Mouse (Mus musculus) MEL (cell line): ENCODE measurements around the gene Rplp2. TPM values are rescaled to one million over a fixed set of nuclear protein-coding genes. Genes with fewer than 3 reads are reported as not detected.

Experiments used
- DNase-seq: peaks from one replicate; pipeline ENCODE4 v3.0.0; 2011; ENCODE audit warnings: low read depth, low spot score
- H3K27ac ChIP-seq: 2 replicates; pipeline ENCODE4 v1.5.1; 2012; ENCODE audit warnings: low read depth, mild to moderate bottlenecking, control low read depth, low read length, moderate library complexity; ENCODE audit not compliant: control insufficient read depth
- H3K27me3 ChIP-seq, 2 experiments: fragments of 150-350 bp in 1 of 2; sonication (generic) in 1 of 2; 2 replicates each; pipeline ENCODE4 v1.6.1; 2012; ENCODE audit warnings: low read length in 2 of 2, mild to moderate bottlenecking in 2 of 2, improper control_type of control experiment in 1 of 2, moderate library complexity in 1 of 2; ENCODE audit not compliant: insufficient read depth in 2 of 2, control insufficient read depth in 1 of 2
- H3K36me3 ChIP-seq, 2 experiments: 2 replicates each; pipeline ENCODE4 v1.6.1; 2012 to 2014; ENCODE audit warnings: low read length in 2 of 2, improper control_type of control experiment in 1 of 2, inconsistent platforms in 1 of 2, mild to moderate bottlenecking in 1 of 2; ENCODE audit not compliant: insufficient read depth in 2 of 2, control insufficient read depth in 1 of 2
- H3K4me1 ChIP-seq, 2 experiments: fragments of 150-350 bp in 1 of 2; sonication (generic) in 1 of 2; 2 replicates each; pipeline ENCODE4 v1.6.1; 2012; ENCODE audit warnings: low read length in 2 of 2, improper control_type of control experiment in 1 of 2, mild to moderate bottlenecking in 1 of 2; ENCODE audit not compliant: insufficient read depth in 2 of 2, control insufficient read depth in 1 of 2
- H3K4me3 ChIP-seq, 2 experiments: fragments of 150-350 bp in 1 of 2; sonication (generic) in 1 of 2; 2 replicates each; pipeline ENCODE4 v1.5.1; 2012; ENCODE audit warnings: low read depth in 2 of 2, low read length in 2 of 2, mild to moderate bottlenecking in 2 of 2, moderate library complexity in 2 of 2, control low read depth in 1 of 2, improper control_type of control experiment in 1 of 2; ENCODE audit not compliant: control insufficient read depth in 1 of 2, insufficient read depth in 1 of 2
- H3K79me2 ChIP-seq: 2 replicates; pipeline ENCODE4 v1.6.1; 2012; ENCODE audit warnings: mild to moderate bottlenecking, low read length, moderate library complexity; ENCODE audit not compliant: control insufficient read depth, poor library complexity, insufficient read depth
- H3K9ac ChIP-seq: 2 replicates; pipeline ENCODE4 v1.6.1; 2012; ENCODE audit warnings: low read depth, mild to moderate bottlenecking, control low read depth, low read length, moderate library complexity; ENCODE audit not compliant: control insufficient read depth, poor library complexity, severe bottlenecking
- H3K9me3 ChIP-seq: fragments of 150-350 bp; sonication (generic); replicated peaks from 2 replicates; pipeline ENCODE4 v1.6.1; 2012; ENCODE audit warnings: mild to moderate bottlenecking, low read length, improper control_type of control experiment, moderate library complexity; ENCODE audit not compliant: insufficient read depth
- CHD1 ChIP-seq: IDR thresholded peaks from 2 replicates; pipeline ENCODE4 v1.6.1; 2012; ENCODE audit warnings: low read depth, mild to moderate bottlenecking, inconsistent platforms, low read length, improper control_type of control experiment
- E2F4 ChIP-seq: IDR thresholded peaks from 2 replicates; pipeline ENCODE4 v1.6.1; 2011; ENCODE audit warnings: low read depth, low read length, improper control_type of control experiment, borderline replicate concordance
- ELF1 ChIP-seq: IDR thresholded peaks from 2 replicates; pipeline ENCODE4 v1.6.1; 2014; ENCODE audit warnings: low read depth, mild to moderate bottlenecking, inconsistent platforms, low read length, improper control_type of control experiment, moderate library complexity
- EP300 ChIP-seq, 2 experiments: IDR thresholded peaks; 2 replicates each; pipeline ENCODE4 v1.6.1; 2011; ENCODE audit warnings: improper control_type of control experiment in 2 of 2, low read length in 2 of 2, low read depth in 1 of 2, mild to moderate bottlenecking in 1 of 2
- ETS1 ChIP-seq: IDR thresholded peaks from 2 replicates; pipeline ENCODE4 v1.6.1; 2012; ENCODE audit warnings: low read depth, mild to moderate bottlenecking, inconsistent platforms, low read length, improper control_type of control experiment, moderate library complexity
- GABPA ChIP-seq: IDR thresholded peaks from 2 replicates; pipeline ENCODE4 v1.6.1; 2012; ENCODE audit warnings: low read depth, mild to moderate bottlenecking, inconsistent platforms, low read length, improper control_type of control experiment, moderate library complexity
- GATA1 ChIP-seq: IDR thresholded peaks from 2 replicates; pipeline ENCODE4 v1.6.1; 2011; ENCODE audit warnings: low read depth, low read length, improper control_type of control experiment
- MAFK ChIP-seq: IDR thresholded peaks from 2 replicates; pipeline ENCODE4 v1.6.1; 2011; ENCODE audit warnings: low read depth, mild to moderate bottlenecking, low read length, improper control_type of control experiment, borderline replicate concordance
- MYC ChIP-seq: IDR thresholded peaks from 2 replicates; pipeline ENCODE4 v1.6.1; 2011; ENCODE audit warnings: low read depth, mild to moderate bottlenecking, low read length, improper control_type of control experiment, moderate library complexity
- NRF1 ChIP-seq: IDR thresholded peaks from 2 replicates; pipeline ENCODE4 v1.6.1; 2014; ENCODE audit warnings: low read depth, mild to moderate bottlenecking, inconsistent platforms, low read length, improper control_type of control experiment, moderate library complexity; ENCODE audit not compliant: poor library complexity, insufficient read depth, severe bottlenecking
- POLR2AphosphoS2 ChIP-seq: IDR thresholded peaks from 2 replicates; pipeline ENCODE4 v1.6.1; 2011; ENCODE audit warnings: low read length, improper control_type of control experiment
- RCOR1 ChIP-seq: IDR thresholded peaks from 2 replicates; pipeline ENCODE4 v1.6.1; 2012; ENCODE audit warnings: low read depth, mild to moderate bottlenecking, inconsistent platforms, low read length, improper control_type of control experiment
- SIN3A ChIP-seq: IDR thresholded peaks from 2 replicates; pipeline ENCODE4 v1.6.1; 2012; ENCODE audit warnings: low read length, improper control_type of control experiment, inconsistent platforms
- SMC3 ChIP-seq: IDR thresholded peaks from 2 replicates; pipeline ENCODE4 v1.6.1; 2011; ENCODE audit warnings: low read depth, low read length, improper control_type of control experiment
- TBP ChIP-seq: IDR thresholded peaks from 2 replicates; pipeline ENCODE4 v1.8.0; 2011; ENCODE audit warnings: low read depth, low read length, improper control_type of control experiment
- USF2 ChIP-seq, 2 experiments: IDR thresholded peaks; 2 replicates each; pipeline ENCODE4 v1.6.1; 2011 to 2012; ENCODE audit warnings: improper control_type of control experiment in 2 of 2, low read length in 2 of 2, borderline replicate concordance in 1 of 2, inconsistent platforms in 1 of 2, low read depth in 1 of 2, mild to moderate bottlenecking in 1 of 2; ENCODE audit not compliant: insufficient read depth in 1 of 2
- ZMIZ1 ChIP-seq: IDR thresholded peaks from 2 replicates; pipeline ENCODE4 v1.6.1; 2012; ENCODE audit warnings: low read depth, mild to moderate bottlenecking, inconsistent platforms, low read length, improper control_type of control experiment, moderate library complexity
- ZNF384 ChIP-seq: IDR thresholded peaks from 2 replicates; pipeline ENCODE4 v1.6.1; 2012; ENCODE audit warnings: low read depth, mild to moderate bottlenecking, inconsistent platforms, low read length, improper control_type of control experiment
- polyA plus RNA-seq, 2 experiments: library from polyadenylated mRNA; stranded (reverse) in 1 of 2; unstranded in 1 of 2; fragments of >175 nt in 1 of 2; fragments of >200 nt in 1 of 2; gene quantifications; 2 replicates each; pipeline versions ENCODE4 v1.2.1 to v1.2.4; 2012; ENCODE audit warnings: low replicate concordance in 2 of 2, low read depth in 1 of 2; ENCODE audit not compliant: insufficient read length in 2 of 2, insufficient read depth in 1 of 2, missing spikeins in 1 of 2
- total RNA-seq: library from RNA; depleted of rRNA; stranded (reverse); fragments of 300-350 nt; gene quantifications from 2 replicates; pipeline ENCODE4 v1.2.3, GENCODE M21; 2012

Gene Rplp2
- total and polyA plus RNA-seq, 3 experiments, result 3,503 to 3,690 TPM; not detected in 1

DNA sequence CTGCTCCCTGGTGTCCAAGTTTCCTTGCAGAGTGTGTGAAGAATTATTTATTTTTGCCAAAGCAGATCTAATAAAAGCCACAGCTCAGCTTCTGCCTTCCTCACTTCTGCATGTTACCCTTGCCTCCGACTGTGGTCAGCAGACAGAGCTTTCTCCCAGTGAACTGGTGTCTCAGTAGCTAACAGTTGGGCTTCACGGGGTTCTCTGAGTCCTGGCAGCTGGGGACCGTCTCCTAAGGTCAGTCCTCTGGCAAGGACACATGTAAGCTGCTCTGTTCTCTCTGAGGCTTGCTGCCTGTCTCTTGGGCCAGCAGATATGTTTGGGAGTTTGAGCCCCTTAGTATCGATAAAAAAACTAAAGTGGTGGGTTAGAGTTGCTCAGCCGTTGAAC is 12.8 kb downstream of the Rplp2 start:
- H3K27me3 ChIP-seq, result no peaks in the 10 kb centered on the region

DNA sequence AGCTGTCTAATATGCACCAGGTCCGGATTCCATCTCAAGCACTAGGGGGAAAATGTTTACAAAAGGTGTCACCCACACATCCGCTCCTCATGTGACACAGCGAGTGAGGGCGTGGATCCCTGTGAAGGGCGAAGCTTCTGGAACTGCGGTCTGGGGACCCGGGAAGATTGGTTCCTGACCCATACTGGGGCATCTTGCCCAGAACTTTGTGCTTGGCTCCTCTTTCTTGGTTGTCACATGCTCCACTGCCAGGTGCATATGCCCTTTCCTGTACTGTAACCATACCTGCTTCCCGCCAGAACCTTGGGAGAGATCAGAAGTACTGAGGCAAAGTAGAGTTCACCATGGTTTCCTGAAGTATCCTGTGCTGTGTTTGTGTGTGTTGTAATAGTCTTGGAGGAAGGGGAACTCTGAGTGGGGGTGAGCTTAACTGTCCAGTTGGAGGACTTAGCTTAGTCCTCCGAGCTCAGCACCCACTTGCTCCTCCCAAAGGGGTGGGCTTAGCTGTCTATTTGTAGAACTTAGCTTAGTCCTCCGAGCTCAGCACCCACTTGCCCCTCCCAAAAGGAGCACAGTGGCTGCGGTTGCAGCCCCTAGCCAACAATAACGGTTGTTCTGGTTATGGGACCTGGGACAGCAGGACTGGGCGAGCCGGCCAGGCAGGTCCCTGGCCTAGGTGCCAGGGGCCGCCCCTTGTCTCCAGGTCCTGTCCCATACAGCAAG is 13.4 kb downstream of the Rplp2 start, which contains the start of gene Cracr2b:
Gene Cracr2b, plus strand, starts transcription at position 704 of the 723 bp plus-strand sequence.
- Histone ChIP-seq H3K36me3 (no peaks in the 10 kb centered on the region), H3K79me2 (no peaks in the 10 kb centered on the region; the same call in 1 of the 2 replicates), H3K9ac (no peak within 1 kb of the TSS), H3K4me1 (peaks cover 0 to 8% of the 10 kb centered on the region in 2 experiments; a peak in 1 of 4 replicates), H3K9me3 (no peaks in the 10 kb centered on the region), H3K27me3 (no peaks in the 10 kb centered on the region), H3K27ac (no peak within 1 kb of the TSS), H3K4me3 (no peak within 1 kb of the TSS)
- TF ChIP-seq TBP (no peak), SMC3 (no peak), MYC (no peak), GATA1 (no peak), RCOR1 (no peak)
- DNase-seq, result no peak

More for the DNA sequence above, 12.8 kb downstream of the Rplp2 start:
- Histone ChIP-seq H3K9me3 (no peaks in the 10 kb centered on the region), H3K36me3 (no peaks in the 10 kb centered on the region), H3K79me2 (no peaks in the 10 kb centered on the region; the same call in 1 of the 2 replicates), H3K27ac (no peak overlapping the region), H3K4me3 (no peak overlapping the region), H3K4me1 (0 out of 4 replicates have a peak, but pooled peaks cover 0 to 6% of the 10 kb centered on the region in 2 experiments), H3K9ac (no peak overlapping the region)
- no peak for DNase-seq
- no peak for TF ChIP-seq MAFK
- TF ChIP-seq RCOR1, result no peak
- TF ChIP-seq ZNF384, result no peak

GRCm38 (mm10) chr7:141461521-141462332 is 14.6 kb downstream of the Rplp2 start:
- H3K27me3 ChIP-seq, result no peaks in the 10 kb centered on the region
- no peak for DNase-seq
- H3K79me2 ChIP-seq, result no peaks in the 10 kb centered on the region
- H3K4me3 ChIP-seq, result no peak overlapping the region
- no peaks in the 10 kb centered on the region for H3K9me3 ChIP-seq
- H3K36me3 ChIP-seq, result peaks cover 0 to 1% of the 10 kb centered on the region in 2 experiments; a peak in 2 of 4 replicates
- no peak for TF ChIP-seq CHD1
- no peak for TF ChIP-seq SMC3
- TF ChIP-seq ETS1, result no peak
- no peak for TF ChIP-seq ELF1
- no peak for TF ChIP-seq USF2 (IDR thresholded peaks at IDR 0.05; ENCODE audit: borderline replicate concordance in 1 of 2, insufficient read depth in 1 of 2, low read depth in 1 of 2, low read length in 2 of 2)
- no peak for TF ChIP-seq ZMIZ1
- TF ChIP-seq SIN3A, result no peak
- no peak for TF ChIP-seq E2F4
- no peak for TF ChIP-seq NRF1
- no peak for TF ChIP-seq EP300 (IDR thresholded peaks at IDR 0.05; ENCODE audit: low read depth in 1 of 2, low read length in 2 of 2)
- TF ChIP-seq POLR2AphosphoS2, result no peak
- TF ChIP-seq GABPA, result no peak
- TF ChIP-seq RCOR1, result no peak
- no peak overlapping the region for H3K27ac ChIP-seq
- H3K9ac ChIP-seq, result no peak overlapping the region
- peaks cover 1 to 11% of the 10 kb centered on the region in 2 experiments for H3K4me1 ChIP-seq
